Mouse (Mus musculus): Measurements from ENCODE around the gene Usp33.
A peak's percentile ranks its signal among the peaks of the same experiment; 100 is the strongest.

The Usp33 gene

GRCm38 (mm10) chr3:152401964-152402670 lies 55.8 kb downstream of the Usp33 start:
- DNase-seq (ENCODE audit: low read depth, low spot score) = peak; percentile 46

- peak; percentile 12 for DNase-seq (ENCODE audit: low read depth, low spot score)
These were observed 56.4 kb downstream of the Usp33 start for GRCm38 (mm10) chr3:152402671-152403066.

DNA sequence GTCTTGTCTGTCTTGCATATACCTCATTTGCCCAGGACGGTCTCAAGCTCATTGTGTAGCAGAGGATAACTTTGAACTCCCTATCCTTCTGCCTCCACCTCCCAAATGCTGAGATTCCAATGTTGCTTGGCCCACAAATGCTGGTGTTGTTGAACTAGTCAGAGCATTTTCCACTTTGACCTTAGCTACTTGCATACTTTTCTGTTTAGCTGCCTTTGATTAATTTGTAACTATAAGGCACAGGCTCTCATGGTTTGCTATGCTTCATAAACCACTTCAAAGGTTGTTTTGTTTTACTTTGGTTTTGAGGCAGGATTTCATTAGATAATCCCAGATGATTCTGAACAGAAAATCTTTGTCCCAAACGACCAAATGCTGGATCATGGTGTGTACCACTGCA lies 57.5 kb downstream of the Usp33 start:
- no peak for DNase-seq (ENCODE audit: low read depth, low spot score)

DNA sequence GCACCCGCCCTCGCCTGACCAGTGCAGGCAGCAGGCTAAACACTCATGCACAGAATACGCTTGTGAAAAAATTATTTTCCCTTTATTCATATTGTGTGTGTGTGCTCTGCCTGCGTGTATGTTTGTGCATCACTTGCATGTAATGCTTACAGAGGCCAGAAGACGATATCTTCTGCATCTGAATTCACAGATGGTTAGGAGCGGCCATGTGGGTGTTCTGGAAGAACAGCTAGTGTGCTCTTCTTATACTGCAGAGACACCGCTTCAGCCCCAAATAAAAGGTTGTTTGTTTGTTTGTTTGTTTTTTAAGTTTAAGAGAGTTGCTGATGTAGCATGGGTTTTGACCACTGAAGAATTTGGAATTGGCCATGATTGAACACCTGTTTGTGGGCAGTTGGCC lies 59.1 kb downstream of the Usp33 start:
- no peak for DNase-seq (ENCODE audit: low read depth, low spot score)

GRCm38 (mm10) chr3:152405978-152406640 lies 59.8 kb downstream of the Usp33 start:
- no peak for DNase-seq (ENCODE audit: low read depth, low spot score)

- no peak for DNase-seq (ENCODE audit: low read depth, low spot score)
These were observed 64.8 kb downstream of the Usp33 start for GRCm38 (mm10) chr3:152410980-152411551.

GRCm38 (mm10) chr3:152412362-152412761 lies 66.1 kb downstream of the Usp33 start:
- DNase-seq (ENCODE audit: low read depth, low spot score) = no peak

DNA sequence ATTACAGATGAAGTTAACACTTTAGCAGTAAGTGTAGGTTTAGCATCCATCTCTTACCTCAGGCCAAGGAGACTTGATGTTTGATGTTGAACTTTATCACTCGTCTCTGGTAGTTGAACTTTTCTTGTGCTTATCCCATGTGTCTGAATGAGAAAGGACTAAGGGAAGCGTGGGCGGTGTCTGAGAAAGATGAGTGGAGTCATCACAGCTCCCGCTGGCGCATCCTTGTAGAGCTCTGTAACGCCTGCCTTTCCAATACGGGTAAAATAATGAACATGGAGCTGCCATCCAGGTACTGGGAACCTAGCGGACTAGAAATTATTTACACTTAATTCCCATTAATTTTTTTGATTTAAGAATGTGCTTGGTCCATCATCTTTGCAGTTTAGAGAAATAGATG lies 82.6 kb downstream of the Usp33 start:
- no peak for DNase-seq (ENCODE audit: low read depth, low spot score)

DNA sequence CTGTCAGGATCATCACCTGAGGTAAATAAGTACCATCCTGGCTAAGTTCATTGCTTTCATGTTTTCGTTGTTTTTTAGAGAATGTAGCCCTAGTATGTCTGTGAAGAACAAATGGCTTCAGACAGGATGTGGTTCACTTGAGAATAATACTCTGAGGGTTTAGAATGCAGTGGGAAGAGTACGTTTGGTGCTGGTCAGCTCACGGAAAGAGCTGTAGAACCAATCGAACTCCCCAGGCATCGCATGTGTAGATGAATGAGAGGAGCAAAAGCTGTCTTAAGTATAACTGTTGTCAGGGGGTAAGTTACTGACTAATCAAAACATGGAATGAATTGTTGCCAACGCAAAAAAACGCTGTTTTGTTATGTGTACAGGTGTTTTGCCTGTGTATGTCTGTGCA lies 86.4 kb downstream of the Usp33 start:
- DNase-seq (ENCODE audit: low read depth, low spot score) = no peak

DNA sequence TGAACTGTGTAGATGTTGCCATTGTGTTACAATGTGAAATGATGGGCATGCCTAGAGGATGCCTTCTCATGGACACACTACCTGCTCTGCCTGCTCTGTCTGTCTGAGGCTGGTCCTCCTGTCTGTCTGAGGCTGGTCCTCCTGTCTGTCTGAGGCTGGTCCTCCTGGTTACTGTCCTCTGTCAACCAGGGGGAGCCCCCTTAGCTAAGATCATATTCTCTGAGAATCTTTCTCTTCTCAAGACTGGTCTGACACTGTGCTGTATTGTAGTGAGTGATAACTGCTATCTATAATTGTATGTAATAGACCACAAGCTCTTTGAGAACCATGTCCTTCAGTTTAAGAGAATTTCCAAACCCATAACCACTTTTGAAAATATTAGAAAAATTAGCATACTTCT lies 89.3 kb downstream of the Usp33 start:
- DNase-seq (ENCODE audit: low read depth, low spot score) = no peak

- no peak for DNase-seq (ENCODE audit: low read depth, low spot score)
These were observed 91.8 kb downstream of the Usp33 start for GRCm38 (mm10) chr3:152438068-152438467.

DNA sequence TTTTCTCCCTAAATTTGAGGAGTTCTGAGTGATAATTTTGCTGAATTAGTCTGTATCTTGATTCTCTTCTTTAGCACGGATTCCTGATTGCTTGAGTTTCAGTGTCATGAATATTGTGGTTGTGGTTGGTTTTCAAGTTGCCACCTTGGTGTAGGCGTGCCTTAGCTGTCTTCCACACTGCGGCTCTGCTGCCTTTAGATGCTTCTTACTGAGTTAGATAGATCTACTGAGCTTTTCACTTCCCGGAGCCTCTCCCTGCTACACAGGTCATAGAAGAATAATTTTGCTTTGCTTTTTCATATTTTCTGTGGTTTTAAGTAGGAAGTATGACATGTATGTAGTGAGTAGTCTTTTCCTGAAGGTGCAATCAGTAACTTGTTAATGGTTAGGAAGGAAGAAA lies 96.5 kb downstream of the Usp33 start:
- no peak for DNase-seq (ENCODE audit: low read depth, low spot score)

All from mesoderm, embryonic 11.5 days (tissue).